Mouse (Mus musculus) heart, adult 2 months (tissue): ENCODE measurements around the gene Clspn. TPM values are rescaled to one million over a fixed set of nuclear protein-coding genes. Genes with fewer than 3 reads are reported as not detected.

Source experiments
- DNase-seq, 2 experiments: peaks; one replicate each; pipeline ENCODE4 v3.0.0; 2021
- H3K27ac ChIP-seq: fragments of 200-600 bp; 2 replicates; pipeline ENCODE4 v1.8.1; 2022
- H3K27me3 ChIP-seq: fragments of 200-500 bp; 2 replicates; pipeline ENCODE4 v1.6.1; 2012; ENCODE audit warnings: mild to moderate bottlenecking, low read length, inconsistent platforms, mixed read lengths; ENCODE audit not compliant: control insufficient read depth, insufficient read depth
- H3K36me3 ChIP-seq: fragments of 200-500 bp; 2 replicates; pipeline ENCODE4 v1.6.1; 2012; ENCODE audit warnings: low read length, inconsistent platforms; ENCODE audit not compliant: control insufficient read depth, insufficient read depth
- H3K4me1 ChIP-seq: fragments of 200-500 bp; 2 replicates; pipeline ENCODE4 v1.6.1; 2011; ENCODE audit warnings: low read length; ENCODE audit not compliant: control insufficient read depth, insufficient read depth
- H3K4me3 ChIP-seq: fragments of 200-600 bp; 2 replicates; pipeline ENCODE4 v1.8.1; 2022
- H3K79me2 ChIP-seq: fragments of 200-500 bp; replicated peaks from 2 replicates; pipeline ENCODE4 v1.6.1; 2012; ENCODE audit warnings: mild to moderate bottlenecking, inconsistent platforms, low read length, moderate library complexity, mixed read lengths; ENCODE audit not compliant: control insufficient read depth, insufficient read depth
- H3K9ac ChIP-seq: fragments of 200-500 bp; 2 replicates; pipeline ENCODE4 v1.6.1; 2012; ENCODE audit warnings: low read depth, mild to moderate bottlenecking, control low read depth, inconsistent platforms, low read length, mixed read lengths
- CTCF ChIP-seq: fragments of 200-600 bp; IDR thresholded peaks from 2 replicates; pipeline ENCODE4 v1.8.1; 2022; ENCODE audit warnings: antibody characterized with exemption, mild to moderate bottlenecking, moderate library complexity
- EP300 ChIP-seq: fragments of 200-500 bp; IDR thresholded peaks from 2 replicates; pipeline ENCODE4 v1.6.1; 2011; ENCODE audit warnings: low read depth, low read length, control low read depth; ENCODE audit not compliant: insufficient read depth
- POLR2A ChIP-seq: fragments of 200-500 bp; IDR thresholded peaks from 2 replicates; pipeline ENCODE4 v1.6.1; 2011; ENCODE audit warnings: mild to moderate bottlenecking, low read depth, low read length, control low read depth; ENCODE audit not compliant: insufficient read depth
- WGBS: fragments of 180-500 bp; shearing (Covaris S2); methylation state at CpG from one replicate; pipeline ENCODE4 v1.1.7; 2018; 5-methylcytosine and 5-hydroxymethylcytosine counted together
- intact Hi-C: fragments of 180-260 bp; cut with DNase I; formaldehyde crosslinking; loops from one replicate; pipeline ENCODE4 v1.15.1; 2025
- polyA plus RNA-seq: library from polyadenylated mRNA; depleted of rRNA; stranded (reverse); fragments of >200 nt; gene quantifications from 2 replicates; pipeline ENCODE4 v1.2.3, GENCODE M21; 2012
- total RNA-seq, 2 experiments: library from RNA; stranded (reverse); gene quantifications; 2 replicates each; pipeline ENCODE4 v1.2.3; 2021

Gene Clspn
- total and polyA plus RNA-seq, 3 experiments, result 0.14 to 0.37 TPM; not detected in 1

GRCm38 (mm10) chr4:126552136-126552535, 4.6 kb upstream of the Clspn start:
- Histone ChIP-seq H3K4me1 (no peaks in the 10 kb centered on the region), H3K9ac (no peak overlapping the region), H3K36me3 (no peaks in the 10 kb centered on the region), H3K27ac (no peak overlapping the region), H3K27me3 (no peaks in the 10 kb centered on the region), H3K79me2 (no peaks in the 10 kb centered on the region), H3K4me3 (no peak overlapping the region)
- intact Hi-C loops, result loop anchor here (5.0 to 10.0 kb wide), 2 partner anchors 50 to 693 kb away; partner anchors contain the start of gene Smim12
- WGBS, result 59% methylated on average over 7 of the region's 7 CpGs
- DNase-seq, result no peak
- TF ChIP-seq CTCF, result no peak
- no peak for TF ChIP-seq POLR2A
- TF ChIP-seq EP300, result no peak

GRCm38 (mm10) chr4:126553105-126553504, 3.6 kb upstream of the Clspn start:
- 47% methylated on average over 8 of the region's 8 CpGs for WGBS
- intact Hi-C loops, result loop anchor here (5.0 to 10.0 kb wide), 2 partner anchors 49 to 692 kb away; partner anchors contain the start of gene Smim12
- Histone ChIP-seq H3K79me2 (no peaks in the 10 kb centered on the region), H3K4me3 (no peak overlapping the region), H3K9ac (no peak overlapping the region), H3K27me3 (no peaks in the 10 kb centered on the region), H3K4me1 (no peaks in the 10 kb centered on the region), H3K27ac (no peak overlapping the region), H3K36me3 (no peaks in the 10 kb centered on the region)
- TF ChIP-seq CTCF (no peak), POLR2A (no peak), EP300 (no peak)
- no peak for DNase-seq

GRCm38 (mm10) chr4:126553685-126554084, 3.0 kb upstream of the Clspn start:
- whole genome bisulfite sequencing, result 73% methylated on average over 1 of the region's 1 CpGs
- Histone ChIP-seq H3K27me3 (no peaks in the 10 kb centered on the region), H3K36me3 (no peaks in the 10 kb centered on the region), H3K4me1 (no peaks in the 10 kb centered on the region), H3K4me3 (no peak overlapping the region), H3K27ac (no peak overlapping the region), H3K79me2 (no peaks in the 10 kb centered on the region), H3K9ac (no peak overlapping the region)
- intact Hi-C loops, result loop anchor here (1.0 to 10.0 kb wide), 4 partner anchors 49 to 691 kb away; partner anchors contain the start of gene Smim12
- no peak for TF ChIP-seq EP300
- peak; percentile 27; the same call in 1 of the 2 replicates for TF ChIP-seq CTCF
- TF ChIP-seq POLR2A, result no peak
- no peak for DNase-seq

- Histone ChIP-seq H3K79me2 (no peaks in the 10 kb centered on the region), H3K4me3 (no peak overlapping the region), H3K9ac (no peak overlapping the region), H3K27me3 (no peaks in the 10 kb centered on the region), H3K4me1 (no peaks in the 10 kb centered on the region), H3K27ac (no peak overlapping the region), H3K36me3 (no peaks in the 10 kb centered on the region)
- intact Hi-C loops, result loop anchor here (1.0 to 10.0 kb wide), 4 partner anchors 48 to 690 kb away; partner anchors contain the start of gene Smim12
- TF ChIP-seq CTCF, result peak; percentile 81
- no peak for TF ChIP-seq POLR2A
- WGBS, result 33% methylated on average over 3 of the region's 3 CpGs
- no peak for DNase-seq
Observed at GRCm38 (mm10) chr4:126554462-126554861, 2.3 kb upstream of the Clspn start.

- Histone ChIP-seq H3K79me2 (no peaks in the 10 kb centered on the region), H3K9ac (no peak overlapping the region), H3K4me1 (no peaks in the 10 kb centered on the region), H3K36me3 (no peaks in the 10 kb centered on the region), H3K4me3 (no peak overlapping the region), H3K27me3 (no peaks in the 10 kb centered on the region), H3K27ac (no peak overlapping the region)
- WGBS, result 89% methylated on average over 6 of the region's 6 CpGs
- no peak for TF ChIP-seq EP300
- no peak for TF ChIP-seq CTCF
- TF ChIP-seq POLR2A, result no peak
- intact Hi-C loops, result no loop called here
- no peak for DNase-seq
Observed at GRCm38 (mm10) chr4:126563798-126564197, 7.1 kb downstream of the Clspn start.

- Histone ChIP-seq H3K27ac (no peak overlapping the region), H3K36me3 (no peaks in the 10 kb centered on the region), H3K4me3 (no peak overlapping the region), H3K79me2 (no peaks in the 10 kb centered on the region), H3K27me3 (no peaks in the 10 kb centered on the region), H3K4me1 (no peaks in the 10 kb centered on the region), H3K9ac (no peak overlapping the region)
- 92% methylated on average over 4 of the region's 4 CpGs for WGBS
- no peak for TF ChIP-seq CTCF
- no peak for TF ChIP-seq POLR2A
- no peak for TF ChIP-seq EP300
- no peak for DNase-seq
- intact Hi-C loops, result no loop called here
Observed at GRCm38 (mm10) chr4:126567243-126567642, 10.5 kb downstream of the Clspn start.
